ENCODE assay signal across 7 mouse cellular contexts in genomic region chr16:92058644-92059620, GRCm38 (mm10). TPM values are rescaled to one million over a fixed set of nuclear protein-coding genes. Genes with fewer than 3 reads are reported as not detected.
A peak's percentile ranks its signal among the peaks of the same experiment; 100 is the strongest.
DNase-seq lines count a peak whose midpoint lies in the region; ATAC-seq and TF ChIP-seq lines count a peak whose summit lies in the region.

No protein-coding gene starts in this region.

- H3K27ac ChIP-seq in testis, adult 2 months (ENCODE audit: control insufficient read depth, insufficient read depth, low read depth, low read length), result peak overlapping the region; percentile 64
- no peak overlapping the region for H3K27ac ChIP-seq in limb, embryonic 13.5 days
- peak overlapping the region; percentile 85 for H3K27ac ChIP-seq in midbrain, postnatal 0 days (ENCODE audit: low read depth, low read length)

- no peak for TF ChIP-seq POLR2A in testis, adult 2 months (IDR thresholded peaks at IDR 0.05; ENCODE audit: control insufficient read depth, low read depth, low read length)

- H3K4me3 ChIP-seq in testis, adult 2 months (ENCODE audit: control insufficient read depth, low read depth, low read length), result peak overlapping the region; percentile 98
- H3K4me3 ChIP-seq in limb, embryonic 13.5 days, result peak overlapping the region; percentile 92
- H3K4me3 ChIP-seq in midbrain, postnatal 0 days (ENCODE audit: low read depth, low read length), result peak overlapping the region; percentile 81

- H3K9me3 ChIP-seq in limb, embryonic 13.5 days, result peaks cover 8% of the 10 kb centered on the region
- no peaks in the 10 kb centered on the region for H3K9me3 ChIP-seq in midbrain, postnatal 0 days (ENCODE audit: low read length)

- H3K27me3 ChIP-seq in testis, adult 2 months (ENCODE audit: control insufficient read depth, insufficient read depth, low read length), result no peaks in the 10 kb centered on the region
- H3K27me3 ChIP-seq in limb, embryonic 13.5 days, result no peaks in the 10 kb centered on the region
- no peaks in the 10 kb centered on the region for H3K27me3 ChIP-seq in midbrain, postnatal 0 days (ENCODE audit: insufficient read depth, low read length)

- peak overlapping the region; percentile 82 for H3K9ac ChIP-seq in limb, embryonic 13.5 days
- H3K9ac ChIP-seq in midbrain, postnatal 0 days (replicated peaks; ENCODE audit: low read length, poor library complexity, severe bottlenecking), result peak overlapping the region; percentile 79

- no peaks in the 10 kb centered on the region for H3K36me3 ChIP-seq in testis, adult 2 months (ENCODE audit: control insufficient read depth, insufficient read depth, low read length)
- peaks cover 25% of the 10 kb centered on the region for H3K36me3 ChIP-seq in limb, embryonic 13.5 days
- 0 out of 2 replicates have a peak, but pooled peaks cover 4% of the 10 kb centered on the region for H3K36me3 ChIP-seq in midbrain, postnatal 0 days (ENCODE audit: insufficient read depth, low read length)

- ATAC-seq in granulocyte monocyte progenitor cell, adult 5-6 weeks (replicated peaks; ENCODE audit: poor library complexity, severe bottlenecking), result peak; percentile 10; the same call in 1 of the 2 replicates
- ATAC-seq in limb, embryonic 13.5 days (ENCODE audit: low FRiP score, low read depth), result no peak
- no peak for ATAC-seq in midbrain, postnatal 0 days (ENCODE audit: low FRiP score)
- ATAC-seq in megakaryocyte-erythroid progenitor cell, adult 5-6 weeks (replicated peaks; ENCODE audit: low FRiP score, low TSS enrichment, poor library complexity, severe bottlenecking), result no peak

- DNase-seq in testis, postnatal 14 days (ENCODE audit: low spot score), result no peak
- peak; percentile 44 for DNase-seq in adrenal gland, postnatal 10 days
- peak; percentile 18 for DNase-seq in midbrain, postnatal 0 days (ENCODE audit: low spot score)

- TF ChIP-seq CTCF in testis, adult 2 months (IDR thresholded peaks at IDR 0.05; ENCODE audit: control insufficient read depth, insufficient read depth, insufficient replicate concordance, low read depth, low read length), result no peak
- TF ChIP-seq CTCF in midbrain, postnatal 0 days (IDR thresholded peaks at IDR 0.05), result no peak

- WGBS in limb, embryonic 13.5 days, result 2% methylated on average over 60 of the region's 63 CpGs
- WGBS in midbrain, postnatal 0 days, result 1% methylated on average over 63 of the region's 63 CpGs

- peaks cover 18% of the 10 kb centered on the region for H3K4me1 ChIP-seq in testis, adult 2 months (ENCODE audit: control insufficient read depth, insufficient read depth, low read length)
- peaks cover 22% of the 10 kb centered on the region for H3K4me1 ChIP-seq in limb, embryonic 13.5 days
- H3K4me1 ChIP-seq in midbrain, postnatal 0 days (ENCODE audit: insufficient read depth, low read length), result peaks cover 13% of the 10 kb centered on the region

- peak overlapping the region; percentile 87 for H3K4me2 ChIP-seq in limb, embryonic 13.5 days (replicated peaks)
- H3K4me2 ChIP-seq in midbrain, postnatal 0 days (ENCODE audit: low read depth, low read length, poor library complexity, severe bottlenecking), result peak overlapping the region; percentile 82

RNA-seq across cellular contexts. Expression of gene Slc5a3, which starts 0.8 kb away (rescaled TPM):
- 2.1 and 3.9 TPM in 2 replicates for polyA plus RNA-seq in testis, adult 2 months (2012; rRNA removed)
- total RNA-seq in adrenal gland, postnatal 10 days (2021), result 10 to 100 TPM; 17.1 to 18.9 TPM
- 5.1 and 5.3 TPM in 2 replicates for total RNA-seq in granulocyte monocyte progenitor cell, adult 5-6 weeks (2014; fragmentation: Nextera tagmentation)
- 3.3 and 4.1 TPM in 2 replicates for total RNA-seq in granulocyte monocyte progenitor cell, adult 5-6 weeks (2017)
- polyA plus RNA-seq in limb, embryonic 13.5 days (2015; fragmentation: Nextera tagmentation; extraction: Ambion mirVana), result 7.5 and 9.0 TPM in 2 replicates
- 40.0 and 50.1 TPM in 2 replicates for total RNA-seq in midbrain, postnatal 0 days (2014; rRNA removed)
- 10.3 and 12.0 TPM in 2 replicates for polyA plus RNA-seq in midbrain, postnatal 0 days (2015; fragmentation: Nextera tagmentation; extraction: Ambion mirVana)
- 5.0 and 5.2 TPM in 2 replicates for total RNA-seq in megakaryocyte-erythroid progenitor cell, adult 5-6 weeks (2014; fragmentation: Nextera tagmentation)
- total RNA-seq in megakaryocyte-erythroid progenitor cell, adult 5-6 weeks (2017), result 4.4 and 7.2 TPM in 2 replicates

RNA-seq across cellular contexts. Expression of gene Gm49711, which starts 0.8 kb away (rescaled TPM):
- polyA plus RNA-seq in testis, adult 2 months (2012; rRNA removed), result not detected in 2 replicates
- total RNA-seq in adrenal gland, postnatal 10 days (2021), result not detected
- total RNA-seq in granulocyte monocyte progenitor cell, adult 5-6 weeks (2014; fragmentation: Nextera tagmentation), result not detected in 2 replicates
- total RNA-seq in granulocyte monocyte progenitor cell, adult 5-6 weeks (2017), result not detected in 2 replicates
- 0.18 and 0.57 TPM in 2 replicates for polyA plus RNA-seq in limb, embryonic 13.5 days (2015; fragmentation: Nextera tagmentation; extraction: Ambion mirVana)
- total RNA-seq in midbrain, postnatal 0 days (2014; rRNA removed), result not detected in 2 replicates
- polyA plus RNA-seq in midbrain, postnatal 0 days (2015; fragmentation: Nextera tagmentation; extraction: Ambion mirVana), result 0.82 and 0.99 TPM in 2 replicates
- total RNA-seq in megakaryocyte-erythroid progenitor cell, adult 5-6 weeks (2014; fragmentation: Nextera tagmentation), result not detected in 2 replicates
- total RNA-seq in megakaryocyte-erythroid progenitor cell, adult 5-6 weeks (2017), result not detected in 2 replicates

RNA-seq across cellular contexts. Expression of gene Mrps6, which starts 0.9 kb away (rescaled TPM):
- polyA plus RNA-seq in testis, adult 2 months (2012; rRNA removed), result 19.2 and 22.9 TPM in 2 replicates
- 10 to 100 TPM; 68.2 to 77.8 TPM for total RNA-seq in adrenal gland, postnatal 10 days (2021)
- total RNA-seq in granulocyte monocyte progenitor cell, adult 5-6 weeks (2014; fragmentation: Nextera tagmentation), result 32.7 and 41.0 TPM in 2 replicates
- 14.4 and 15.5 TPM in 2 replicates for total RNA-seq in granulocyte monocyte progenitor cell, adult 5-6 weeks (2017)
- polyA plus RNA-seq in limb, embryonic 13.5 days (2015; fragmentation: Nextera tagmentation; extraction: Ambion mirVana), result 96.1 and 96.5 TPM in 2 replicates
- total RNA-seq in midbrain, postnatal 0 days (2014; rRNA removed), result 28.2 and 38.7 TPM in 2 replicates
- 148 and 152 TPM in 2 replicates for polyA plus RNA-seq in midbrain, postnatal 0 days (2015; fragmentation: Nextera tagmentation; extraction: Ambion mirVana)
- 36.9 and 49.2 TPM in 2 replicates for total RNA-seq in megakaryocyte-erythroid progenitor cell, adult 5-6 weeks (2014; fragmentation: Nextera tagmentation)
- total RNA-seq in megakaryocyte-erythroid progenitor cell, adult 5-6 weeks (2017), result 30.0 and 49.8 TPM in 2 replicates
